Mouse (Mus musculus) monocyte, adult 2 months (primary cell): Measurements from ENCODE around the gene Ppp1ca.
A peak's percentile ranks its signal among the peaks of the same experiment; 100 is the strongest.

Experiments
- DNase-seq, 2 experiments: peaks; one replicate each; pipeline ENCODE4 v3.0.0; 2022; ENCODE audit warnings: low spot score in 2 of 2, low read depth in 1 of 2

The Ppp1ca gene

DNA sequence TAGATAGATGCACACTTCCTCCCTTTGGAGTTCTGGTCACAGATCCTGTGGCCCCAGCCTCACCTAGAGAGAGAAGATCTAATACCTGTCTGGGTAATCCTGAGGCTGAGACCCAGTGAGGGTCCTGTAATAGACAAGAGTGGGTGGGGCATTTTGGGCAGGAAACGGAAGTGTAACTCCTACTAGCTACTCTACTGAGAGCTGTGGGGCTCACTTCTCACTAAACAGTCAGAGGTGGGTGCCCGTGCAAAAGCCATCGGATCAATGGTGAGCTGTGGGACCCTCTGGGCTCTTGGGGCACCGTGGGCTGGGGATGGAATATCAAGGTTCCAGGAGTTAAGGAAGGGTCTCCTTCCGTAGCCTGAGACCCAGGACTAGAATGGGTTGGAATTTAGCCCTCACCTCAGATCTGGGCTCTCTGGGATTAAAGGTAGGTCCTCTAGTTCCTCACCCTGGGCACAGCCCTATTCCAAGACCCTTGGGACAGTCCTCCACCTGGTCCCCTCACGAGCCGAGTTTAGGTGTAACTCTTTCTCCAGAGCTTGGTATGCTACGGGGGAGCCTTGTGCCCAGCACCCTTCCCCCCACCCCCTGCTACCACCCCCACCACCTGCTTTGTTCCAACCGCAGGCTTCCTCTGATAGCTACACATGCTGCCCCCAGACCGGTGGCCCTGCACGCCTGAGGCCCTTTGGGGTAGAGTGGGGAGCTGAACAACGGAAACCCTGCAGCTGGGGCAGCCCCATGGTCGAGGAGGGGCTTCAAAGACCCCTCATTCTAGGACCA lies 37.2 kb upstream of the Ppp1ca start:
- DNase-seq, result no peak

DNA sequence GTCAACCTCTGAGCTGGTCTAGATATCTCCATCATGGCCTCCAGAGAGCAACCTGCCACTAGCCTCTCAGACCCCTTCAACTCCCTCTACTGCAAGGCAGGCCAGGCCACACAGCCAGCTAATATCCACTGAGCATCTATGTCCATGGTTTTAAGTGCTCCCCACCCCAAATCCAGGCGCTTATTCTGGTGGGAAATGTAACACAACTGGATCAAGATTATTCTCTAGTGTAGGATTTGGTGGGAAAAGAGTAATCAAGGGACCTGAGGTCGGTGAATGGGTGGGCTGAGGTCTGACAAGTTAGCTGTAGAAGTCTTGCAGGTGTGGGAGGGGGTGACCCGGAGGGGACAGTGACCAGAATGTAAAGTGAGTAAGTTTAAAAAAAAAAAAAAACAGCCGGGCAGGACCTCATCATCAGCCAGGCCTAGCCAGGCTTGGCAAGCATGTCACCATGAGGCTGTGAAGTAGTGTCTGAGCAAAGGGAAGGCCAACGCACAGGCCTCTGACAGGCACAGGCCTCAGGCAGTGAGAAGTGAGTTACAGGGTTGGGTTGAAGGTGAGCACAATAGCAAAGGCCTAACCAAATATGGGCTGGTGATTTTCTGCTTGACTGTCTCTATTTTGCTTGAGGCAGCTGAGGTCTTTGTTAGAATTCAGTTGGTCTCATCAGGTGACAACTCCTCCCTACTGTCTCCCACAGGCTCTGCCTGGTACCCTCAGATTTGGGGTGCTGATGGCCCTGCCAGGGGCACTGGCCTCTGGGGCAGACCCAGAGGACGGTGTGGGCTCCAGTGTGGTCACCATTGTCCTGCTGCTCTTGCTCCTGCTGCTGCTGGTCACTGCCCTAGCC lies 36.4 kb upstream of the Ppp1ca start:
- DNase-seq, result no peak

DNA sequence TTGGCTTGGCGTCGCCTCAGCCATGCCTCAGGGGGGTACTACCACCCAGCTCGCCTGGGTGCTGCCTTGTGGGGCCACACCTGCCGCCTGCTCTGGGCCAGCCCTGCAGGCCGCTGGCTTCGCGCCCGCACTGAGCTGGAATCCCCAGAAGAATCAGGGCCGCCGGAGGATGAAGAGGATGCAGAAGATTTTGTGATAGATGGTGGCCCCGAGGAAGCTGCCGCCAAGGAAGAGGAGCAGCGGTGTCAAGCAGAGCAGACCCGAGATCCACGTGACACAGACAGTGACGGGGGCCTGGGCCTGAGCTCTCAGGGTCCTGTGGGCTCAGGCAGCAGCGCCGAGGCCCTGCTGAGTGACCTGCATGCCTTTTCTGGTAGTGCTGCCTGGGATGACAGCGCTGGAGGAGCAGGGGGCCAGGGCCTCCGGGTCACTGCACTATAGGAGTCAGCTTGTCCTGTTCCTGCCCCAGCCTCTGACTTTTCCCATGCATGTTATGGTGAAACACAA lies 35.7 kb upstream of the Ppp1ca start:
- DNase-seq, result no peak

DNA sequence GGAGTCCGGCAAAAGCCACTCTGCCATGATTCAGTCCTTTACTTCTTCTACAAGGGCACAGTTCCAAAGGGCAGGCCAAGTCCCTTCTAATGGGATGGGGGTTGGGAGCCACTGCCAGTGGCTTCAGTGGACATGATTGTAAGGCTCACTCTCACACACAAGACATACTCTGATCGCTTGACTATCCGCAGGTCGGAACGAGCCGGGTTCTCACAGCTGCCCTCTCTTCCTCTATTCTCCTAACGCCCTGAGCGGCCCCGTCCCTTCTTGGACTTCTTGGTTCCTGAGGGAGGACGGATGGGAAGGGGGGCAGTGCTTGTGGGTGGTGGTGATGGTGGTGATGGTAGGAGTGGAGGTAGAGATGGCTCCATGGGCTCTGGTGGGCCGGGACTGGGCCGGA lies 35.1 kb upstream of the Ppp1ca start:
- DNase-seq, result no peak

DNA sequence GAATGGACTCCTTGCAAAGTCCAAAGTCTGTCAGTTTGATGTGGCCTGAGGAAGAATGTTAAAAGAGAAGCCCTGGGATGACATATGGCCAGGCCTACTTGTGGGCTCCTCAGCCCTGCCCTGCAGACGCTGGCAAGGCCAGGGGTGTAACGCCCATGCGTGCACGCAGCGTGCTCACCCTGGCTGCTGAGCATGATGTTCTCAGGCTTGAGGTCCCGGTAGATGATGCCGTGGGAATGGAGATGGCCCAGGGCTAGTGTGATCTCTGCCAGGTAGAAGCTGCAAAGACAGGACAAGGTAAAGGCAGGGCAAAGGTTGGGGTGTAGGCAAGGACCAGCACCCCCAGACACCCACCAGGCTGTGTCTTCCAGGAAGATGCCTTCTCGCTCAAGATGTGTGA lies 32.8 kb upstream of the Ppp1ca start:
- no peak for DNase-seq

DNA sequence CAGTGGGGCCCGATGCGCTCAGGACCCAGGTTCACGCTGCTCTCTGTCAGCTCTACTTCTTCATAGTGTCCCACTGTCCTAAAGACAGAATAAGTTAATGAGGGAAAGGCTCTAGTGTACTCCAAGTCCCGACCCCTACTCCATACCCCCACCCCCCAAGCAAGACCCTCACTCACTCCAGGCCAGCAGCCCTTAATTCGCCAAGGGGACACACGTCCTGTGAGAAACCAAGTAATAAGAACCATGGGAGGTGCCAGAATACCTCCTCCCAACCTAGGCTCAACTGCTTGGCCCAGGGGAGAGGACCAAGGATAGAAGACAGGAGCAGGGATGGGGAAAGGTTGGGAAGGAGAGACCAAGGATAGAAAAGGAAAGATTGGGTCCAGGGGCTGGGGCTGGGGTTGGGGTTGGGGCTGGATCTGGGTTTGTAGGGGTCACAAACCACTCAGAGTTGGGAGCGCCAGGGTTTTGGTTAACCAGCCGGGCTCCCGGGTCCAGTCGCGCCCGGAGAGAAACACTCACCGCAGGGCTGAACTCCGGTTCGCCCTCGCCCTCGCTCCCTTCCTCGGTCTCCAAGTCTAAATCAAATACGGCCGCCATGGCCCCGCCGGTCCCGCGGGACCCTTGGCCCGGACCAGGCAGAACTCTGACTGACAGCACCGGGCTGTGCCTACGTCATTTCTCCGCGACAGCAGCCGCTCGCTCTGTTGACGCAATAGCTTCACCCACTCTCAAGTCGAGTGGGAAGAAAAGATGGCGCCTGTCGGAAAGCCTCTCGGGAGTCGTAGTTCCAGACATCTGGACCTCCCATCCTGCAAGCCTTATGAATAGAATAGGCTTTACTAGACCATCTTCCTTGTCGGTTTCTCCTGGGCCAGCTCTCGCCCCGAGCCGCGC lies 29.0 kb upstream of the Ppp1ca start, which contains the start of gene Rps6kb2:
Gene Rps6kb2, minus strand, starts transcription at position 709 of the 897 bp plus-strand sequence.
- peak; percentile 83 to 91 for DNase-seq

DNA sequence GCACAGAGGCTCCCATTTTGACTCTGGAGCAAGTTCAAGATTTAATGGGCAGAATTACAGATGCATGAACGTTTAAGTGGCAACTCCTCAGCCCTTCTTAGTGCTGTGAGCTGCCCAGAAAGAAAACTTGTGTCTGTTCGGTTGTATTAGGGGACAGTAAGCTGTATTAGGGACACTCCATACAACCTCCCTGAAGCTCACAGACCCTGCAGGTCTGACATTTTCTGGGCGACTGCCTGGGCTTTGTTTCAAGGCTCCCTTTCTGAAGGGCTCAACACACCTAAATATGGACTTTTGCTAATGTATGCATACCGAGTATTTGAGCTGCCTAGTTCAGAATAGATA lies 28.4 kb upstream of the Ppp1ca start:
- no peak for DNase-seq

DNA sequence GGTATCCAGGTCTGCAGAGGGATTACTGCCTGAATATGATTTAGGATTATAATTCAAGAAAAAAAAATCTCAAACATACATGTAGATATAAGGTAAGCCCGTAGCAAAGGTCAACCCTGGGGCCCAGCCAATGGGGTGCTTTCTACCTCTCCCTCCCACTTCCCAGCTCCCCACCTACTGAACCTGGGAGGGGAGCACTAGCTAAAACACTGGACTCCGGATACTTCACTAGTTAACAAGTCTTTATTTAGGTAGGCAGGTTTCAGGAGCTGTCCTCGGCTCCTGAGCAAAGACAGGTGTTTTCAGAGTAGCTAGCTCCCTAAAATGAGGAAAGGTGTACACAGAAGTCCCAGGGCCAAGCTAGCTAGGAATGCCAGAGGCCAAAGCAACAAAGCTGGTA lies 27.8 kb upstream of the Ppp1ca start:
- no peak for DNase-seq

DNA sequence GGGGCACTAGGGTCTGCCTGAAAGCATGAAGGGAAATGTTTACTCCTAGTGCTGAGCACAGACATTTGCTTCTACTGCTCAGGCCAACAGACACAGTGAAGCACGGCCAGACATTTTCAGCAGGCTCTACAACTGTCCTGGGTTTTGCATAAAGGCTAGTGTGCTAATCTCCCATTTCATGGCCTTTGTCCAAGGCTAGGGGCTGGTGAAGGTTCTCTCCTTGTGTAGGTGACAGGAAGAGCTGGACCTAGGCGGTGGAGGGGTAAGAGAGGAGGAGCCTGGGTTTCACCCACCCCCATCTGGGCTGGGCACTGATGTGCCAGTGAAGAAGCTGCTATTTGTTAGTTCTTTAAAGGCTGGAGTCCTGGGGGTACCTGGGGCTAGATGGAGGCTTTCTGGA lies 27.1 kb upstream of the Ppp1ca start:
- no peak for DNase-seq

DNA sequence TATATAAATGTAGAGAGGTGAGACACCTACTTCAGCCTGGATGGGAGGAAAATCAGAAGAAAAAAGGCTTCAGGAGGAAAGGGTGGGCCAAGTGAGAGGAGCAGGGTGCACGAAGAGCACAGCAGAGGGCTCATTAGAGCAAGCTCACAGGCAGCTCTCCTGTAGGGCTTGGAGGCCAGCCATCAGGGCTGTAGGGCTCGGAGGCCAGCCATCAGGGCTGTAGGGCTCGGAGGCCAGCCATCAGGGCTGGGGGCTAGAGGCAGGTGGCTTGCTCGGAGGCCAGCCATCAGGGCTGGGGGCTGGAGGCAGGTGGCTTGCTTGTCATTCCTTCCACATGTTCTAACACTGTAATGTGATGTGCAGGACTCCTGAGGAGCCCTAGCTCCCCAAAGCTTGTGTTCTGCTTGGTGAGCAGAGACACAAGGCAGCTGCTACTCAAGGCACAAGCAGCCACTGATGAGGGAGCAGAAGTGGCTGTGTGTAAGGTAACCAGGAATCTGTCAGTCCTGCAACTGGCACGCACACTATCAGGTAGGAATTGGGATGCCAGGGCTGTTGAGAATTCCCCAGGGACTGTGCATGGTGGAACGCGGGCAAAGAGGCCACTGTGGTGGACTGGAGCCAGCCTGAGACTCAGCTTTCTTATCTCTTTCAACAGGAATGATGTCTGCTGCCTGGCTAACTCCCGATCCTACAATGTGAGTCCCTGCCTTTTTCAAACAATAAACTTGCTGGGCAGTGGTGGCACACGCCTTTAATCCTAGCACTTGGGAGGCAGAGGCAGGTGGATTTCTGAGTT lies 25.0 kb upstream of the Ppp1ca start:
- DNase-seq, result no peak

DNA sequence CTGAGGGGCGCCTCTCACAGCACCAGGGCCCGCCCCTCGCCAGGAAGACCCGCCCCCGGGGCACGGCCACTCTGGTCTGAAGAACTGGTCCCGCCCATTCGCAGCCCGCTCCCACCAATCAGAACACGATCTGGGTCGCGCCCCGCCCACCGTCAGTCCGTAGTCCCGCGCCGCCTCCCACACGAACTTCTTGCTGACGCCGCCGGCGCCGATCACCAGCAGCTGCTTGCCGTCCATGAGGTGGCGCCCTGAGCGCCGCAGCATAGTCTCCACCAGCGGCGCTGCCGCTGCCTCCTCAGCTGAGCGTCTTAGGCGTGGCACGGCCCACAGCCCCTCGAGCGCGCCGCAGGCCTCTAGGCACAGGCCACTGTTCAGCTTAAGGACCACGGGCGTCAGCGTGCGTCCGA lies 22.5 kb upstream of the Ppp1ca start:
- DNase-seq, result peak; percentile 98

DNA sequence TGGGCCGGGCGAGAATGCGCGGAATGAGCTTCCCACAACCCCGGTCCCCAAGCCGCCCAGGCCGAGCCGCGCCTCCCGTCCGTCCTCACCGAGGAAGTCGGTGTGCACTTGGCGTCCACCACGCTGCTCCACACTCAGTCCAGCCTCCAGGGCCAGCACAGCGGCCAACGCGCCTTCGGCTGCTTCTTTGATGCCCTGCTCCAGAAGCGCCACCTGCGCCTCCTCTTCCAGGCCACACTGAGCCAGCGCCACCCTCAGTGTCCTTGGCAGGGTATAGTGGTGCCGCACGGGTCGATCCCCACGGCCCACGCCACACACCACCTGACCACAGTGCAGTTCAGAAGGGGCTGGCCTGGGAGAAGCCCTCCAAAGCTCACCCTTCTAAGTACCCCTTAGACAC lies 22.1 kb upstream of the Ppp1ca start:
- DNase-seq, result no peak

DNA sequence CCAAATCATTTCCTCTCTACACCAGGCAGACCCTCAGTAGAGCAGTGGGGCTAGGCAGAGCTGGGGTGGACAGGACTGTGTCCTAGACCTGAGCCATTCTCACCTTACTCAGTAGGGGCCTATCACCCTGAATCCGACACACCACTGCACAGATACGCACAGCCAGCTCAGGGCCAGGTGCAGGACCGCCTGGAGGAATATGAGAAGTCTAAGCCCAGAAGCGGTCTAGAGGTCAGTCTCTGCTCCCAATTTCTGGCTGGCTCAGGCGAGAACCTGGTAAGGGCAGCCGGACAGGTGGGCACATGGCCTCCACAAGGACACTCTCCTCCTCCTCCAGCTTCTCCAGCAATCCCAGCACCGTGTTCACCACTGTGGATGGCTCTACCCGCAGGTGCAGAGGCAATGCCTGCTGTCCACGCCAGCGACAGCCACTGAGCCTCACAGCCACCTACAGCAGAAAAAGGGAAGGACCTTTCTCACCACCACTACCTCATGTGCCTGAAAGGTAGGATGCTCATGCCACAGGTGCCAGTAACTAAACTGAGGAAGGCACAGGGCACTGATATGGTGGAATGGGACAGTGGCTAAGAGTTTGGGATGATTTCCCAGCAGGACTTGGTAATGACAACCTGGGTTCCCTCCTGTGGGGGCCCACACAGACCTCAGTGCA lies 21.0 kb upstream of the Ppp1ca start:
- no peak for DNase-seq

DNA sequence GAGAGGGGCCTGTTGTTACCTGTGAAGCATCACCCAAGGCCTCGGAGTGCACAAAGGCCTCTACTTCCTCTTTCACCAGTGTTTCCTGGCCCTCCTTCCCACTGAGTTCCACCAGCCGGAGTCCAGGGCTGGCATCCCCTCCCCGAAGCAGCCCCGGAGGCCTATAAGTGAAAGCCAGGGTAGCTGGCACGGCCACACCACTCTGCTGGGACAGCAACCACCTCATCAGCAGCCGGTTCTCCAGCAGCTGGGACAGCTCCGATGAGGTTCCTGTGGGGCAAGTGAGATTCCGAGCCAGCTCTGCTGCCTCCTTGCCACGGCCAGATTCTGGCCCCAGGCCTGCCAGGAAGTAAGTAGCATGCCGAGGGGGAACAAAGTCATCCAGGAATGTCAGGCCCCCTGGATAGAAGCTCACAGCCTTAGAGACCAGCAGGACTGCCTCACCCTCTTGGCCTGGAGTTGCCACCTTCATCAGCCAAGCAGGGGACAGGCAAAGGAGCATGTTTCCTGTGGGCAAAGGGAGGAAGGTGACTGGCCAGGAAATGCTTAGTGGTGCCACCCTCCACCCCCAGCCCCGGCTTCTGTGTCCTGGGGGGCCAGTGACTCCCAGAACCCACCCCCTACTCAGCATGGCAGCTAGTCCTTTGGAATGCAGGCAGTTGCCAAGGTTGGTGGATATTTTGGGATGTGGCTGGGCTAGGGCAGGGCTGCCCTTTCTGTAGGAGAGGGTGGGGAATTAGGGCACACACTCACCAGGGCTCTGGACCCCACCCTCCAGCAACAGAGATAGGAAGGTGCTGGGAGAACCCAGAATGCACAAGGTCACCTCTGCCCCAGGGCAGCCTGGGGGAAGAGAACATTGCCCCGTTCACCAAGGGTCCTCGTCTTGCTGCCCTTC lies 20.2 kb upstream of the Ppp1ca start:
- peak in 1 of 2 experiments; percentile 30 for DNase-seq

DNA sequence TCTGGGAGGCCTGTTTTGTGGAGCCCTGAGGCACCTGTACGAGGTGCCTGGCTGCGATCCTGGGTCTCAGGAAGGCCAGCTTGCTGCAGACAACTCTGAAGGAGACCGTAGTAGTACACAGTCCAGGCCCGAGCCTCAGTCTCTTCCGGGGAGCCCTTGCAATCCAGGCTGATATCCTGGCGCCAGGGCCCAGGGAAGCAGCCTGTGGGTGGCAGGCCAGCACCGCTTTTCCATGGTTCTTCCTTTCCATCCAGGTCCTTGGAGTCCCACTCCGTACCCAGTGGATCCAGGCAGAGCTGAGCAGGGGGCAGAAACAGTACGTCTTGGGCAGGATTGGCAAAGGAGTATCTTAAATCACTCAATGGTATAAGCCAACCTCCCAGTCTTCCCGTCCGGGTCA lies 18.9 kb upstream of the Ppp1ca start:
- no peak for DNase-seq

DNA sequence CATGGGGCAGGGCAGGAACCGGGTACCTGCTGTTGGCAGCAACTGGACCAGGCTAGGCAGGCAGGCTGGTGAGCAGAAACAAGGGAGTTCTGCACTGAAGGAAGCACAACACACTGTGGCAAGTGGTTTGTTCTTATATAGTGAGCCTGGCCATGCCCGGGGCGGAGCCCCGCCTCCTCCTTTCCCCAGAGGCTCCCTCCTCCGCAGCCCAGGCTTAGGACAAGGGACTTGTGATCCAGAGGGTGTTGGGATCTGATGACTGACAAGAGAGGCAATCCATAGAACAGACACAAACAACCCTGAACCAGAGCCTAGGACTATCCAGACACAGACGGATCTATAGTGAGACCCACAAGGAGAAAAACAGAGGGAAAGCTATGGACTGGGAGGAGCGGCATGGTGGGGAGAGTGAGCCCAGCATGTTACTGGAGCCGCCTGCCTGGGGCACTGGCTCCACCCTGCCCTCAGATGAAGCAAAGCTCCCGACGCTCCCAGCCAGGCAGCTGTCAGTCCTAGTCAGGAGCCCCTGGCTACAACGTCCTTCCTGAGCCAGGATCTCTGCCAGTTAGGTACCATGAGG lies 16.4 kb upstream of the Ppp1ca start, which contains the start of gene Carns1:
Gene Carns1, minus strand, starts transcription at position 112 of the 580 bp plus-strand sequence.
- DNase-seq, result no peak

DNA sequence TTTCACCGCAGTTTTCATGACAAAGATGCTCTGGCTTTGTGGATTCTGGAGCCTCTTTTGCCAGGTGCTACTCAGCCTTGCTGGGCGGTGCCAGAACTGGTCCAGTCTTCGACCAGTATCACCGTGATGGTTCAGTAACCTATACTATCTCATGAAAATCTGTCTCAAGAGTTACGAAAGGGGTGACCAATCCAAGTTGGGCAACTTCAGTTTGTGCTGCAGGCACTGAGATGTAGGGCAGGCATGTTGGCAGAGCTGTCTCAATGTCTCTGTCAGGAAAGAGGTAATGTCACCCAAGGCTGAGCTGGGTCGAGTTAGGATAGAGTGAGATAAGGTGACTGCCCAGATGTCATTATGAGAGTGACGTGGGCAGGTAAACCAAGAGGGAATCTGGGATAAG lies 11.5 kb upstream of the Ppp1ca start:
- no peak for DNase-seq

DNA sequence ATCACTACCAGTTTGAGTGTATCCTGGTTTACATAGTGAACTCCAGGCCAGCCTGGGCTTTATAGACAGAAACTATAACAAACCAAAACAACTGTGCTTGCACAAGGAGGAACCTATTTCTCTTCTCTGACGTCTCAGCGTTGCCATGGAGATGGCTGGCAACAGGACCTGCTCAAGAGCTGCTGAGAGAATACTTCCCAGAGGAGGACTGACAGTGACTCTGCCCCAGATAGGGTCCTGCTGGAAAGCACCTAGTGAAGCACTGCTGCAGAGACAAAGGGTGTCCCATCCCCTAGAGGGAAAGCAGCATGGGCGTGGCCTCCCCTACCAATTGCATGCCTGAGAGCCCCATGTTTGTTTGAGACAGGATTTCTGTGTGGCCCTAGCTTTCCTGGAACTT lies 10.0 kb upstream of the Ppp1ca start:
- DNase-seq, result peak; percentile 76 to 82
